Mouse (Mus musculus) megakaryocyte-erythroid progenitor cell, adult 5-6 weeks (primary cell): ENCODE data around the gene Slc34a2. TPM values are rescaled to one million over a fixed set of nuclear protein-coding genes. Genes with fewer than 3 reads are reported as not detected.

Experiments used
- ATAC-seq: replicated peaks from 2 replicates; pipeline ENCODE4 v1.8.0; 2016; ENCODE audit warnings: mild to moderate bottlenecking, inconsistent platforms; ENCODE audit not compliant: severe bottlenecking, poor library complexity, low FRiP score, low TSS enrichment
- total RNA-seq, 2 experiments: library from RNA; stranded (forward) in 1 of 2; stranded (reverse) in 1 of 2; fragments of 200-1000, 215-1000 nt in 1 of 2; fragments of >200 nt in 1 of 2; fragmentation: Nextera tagmentation in 1 of 2; gene quantifications; 2 replicates each; pipeline ENCODE4 v1.2.3; 2014 to 2017

The Slc34a2 gene
- total RNA-seq, 2 experiments from 2014 or later, result not detected

DNA sequence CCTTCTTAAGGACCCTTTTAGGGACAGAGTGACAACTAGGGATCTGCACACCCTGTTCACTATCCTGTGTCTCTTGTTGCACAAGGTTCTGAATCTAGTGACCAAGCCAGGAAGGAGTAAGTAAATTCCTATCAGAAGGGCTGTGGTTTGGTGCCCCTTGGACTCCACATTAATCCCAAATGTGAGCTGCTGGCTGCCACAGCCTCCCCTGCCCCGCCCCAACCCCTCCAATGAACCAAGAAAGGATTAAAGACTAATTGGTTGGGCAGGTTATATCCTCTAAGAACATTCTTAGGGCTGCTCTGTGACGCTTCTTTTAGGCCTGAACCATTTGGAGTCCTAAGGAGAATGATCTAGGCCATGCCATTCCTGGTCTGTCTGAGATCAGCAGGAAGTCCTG lies 14.4 kb upstream of the Slc34a2 start:
- ATAC-seq, result no peak

DNA sequence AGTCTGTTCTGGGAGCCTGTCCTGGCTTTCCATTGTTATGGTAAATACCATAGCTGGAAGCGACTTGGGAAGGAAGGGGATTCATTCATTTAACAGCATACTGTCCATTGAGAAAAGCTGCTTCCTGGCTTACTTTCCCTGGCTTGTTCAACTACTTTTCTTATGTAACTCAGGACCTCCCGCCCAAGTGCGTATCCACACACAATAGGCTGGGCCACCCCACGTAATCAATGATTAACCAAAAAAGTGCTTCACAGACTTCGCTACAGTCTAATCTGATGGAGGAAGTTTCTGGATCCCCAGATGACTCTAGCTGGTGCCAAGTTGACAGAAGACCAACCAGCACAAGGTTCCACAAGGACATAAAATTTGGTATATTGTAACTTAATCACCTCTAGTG lies 14.0 kb upstream of the Slc34a2 start:
- ATAC-seq, result no peak

DNA sequence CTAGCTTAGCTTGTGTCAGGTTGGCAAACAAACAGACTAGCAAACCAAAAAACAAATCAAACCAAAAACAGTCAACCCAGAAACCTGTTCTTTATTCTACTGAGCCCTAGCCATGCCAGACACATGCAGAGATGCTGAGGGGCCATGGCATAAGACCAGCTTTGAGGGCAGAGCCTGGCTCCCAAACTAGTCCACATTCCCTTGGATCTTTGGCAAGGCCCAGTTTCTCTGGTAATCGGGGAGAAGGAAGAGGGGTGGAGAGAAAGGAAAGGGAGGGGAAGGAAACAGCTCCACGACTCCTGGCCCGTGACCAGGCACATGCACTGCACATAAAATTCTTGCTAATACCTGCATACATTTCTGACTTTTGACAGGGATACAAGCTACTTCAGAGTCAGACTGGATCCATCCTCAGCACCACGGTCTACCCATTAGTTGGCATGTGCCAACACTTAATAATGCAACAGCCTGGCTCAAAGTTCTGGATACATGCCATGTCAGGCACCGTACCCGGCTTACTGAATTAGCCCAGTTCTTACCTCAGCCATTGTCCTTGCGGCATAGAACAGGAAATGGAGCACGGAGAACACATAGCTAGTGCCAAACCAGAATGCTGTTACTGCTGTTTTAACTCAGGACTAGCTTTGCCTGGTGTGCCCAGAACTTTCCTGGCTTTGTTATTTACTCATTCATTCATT lies 12.5 kb upstream of the Slc34a2 start:
- no peak for ATAC-seq

DNA sequence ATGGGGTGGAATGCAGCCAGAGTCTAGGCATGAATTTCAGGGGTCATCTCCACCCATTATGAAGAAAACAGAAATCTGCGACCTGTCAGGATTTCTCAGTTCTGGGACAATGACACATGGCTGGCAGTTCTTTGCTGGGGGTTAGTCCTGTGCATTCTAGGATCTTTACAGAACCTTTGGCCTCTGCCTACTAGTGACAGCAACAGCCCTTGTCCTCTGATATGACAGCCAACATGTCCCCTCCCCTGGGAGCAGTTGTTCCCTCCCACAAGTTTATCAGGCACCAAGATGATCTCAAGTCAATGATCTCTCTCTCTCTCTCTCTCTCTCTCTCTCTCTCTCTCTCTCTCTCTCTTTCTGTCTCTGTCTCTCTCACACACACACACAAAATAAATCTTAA lies 6.5 kb upstream of the Slc34a2 start:
- no peak for ATAC-seq

DNA sequence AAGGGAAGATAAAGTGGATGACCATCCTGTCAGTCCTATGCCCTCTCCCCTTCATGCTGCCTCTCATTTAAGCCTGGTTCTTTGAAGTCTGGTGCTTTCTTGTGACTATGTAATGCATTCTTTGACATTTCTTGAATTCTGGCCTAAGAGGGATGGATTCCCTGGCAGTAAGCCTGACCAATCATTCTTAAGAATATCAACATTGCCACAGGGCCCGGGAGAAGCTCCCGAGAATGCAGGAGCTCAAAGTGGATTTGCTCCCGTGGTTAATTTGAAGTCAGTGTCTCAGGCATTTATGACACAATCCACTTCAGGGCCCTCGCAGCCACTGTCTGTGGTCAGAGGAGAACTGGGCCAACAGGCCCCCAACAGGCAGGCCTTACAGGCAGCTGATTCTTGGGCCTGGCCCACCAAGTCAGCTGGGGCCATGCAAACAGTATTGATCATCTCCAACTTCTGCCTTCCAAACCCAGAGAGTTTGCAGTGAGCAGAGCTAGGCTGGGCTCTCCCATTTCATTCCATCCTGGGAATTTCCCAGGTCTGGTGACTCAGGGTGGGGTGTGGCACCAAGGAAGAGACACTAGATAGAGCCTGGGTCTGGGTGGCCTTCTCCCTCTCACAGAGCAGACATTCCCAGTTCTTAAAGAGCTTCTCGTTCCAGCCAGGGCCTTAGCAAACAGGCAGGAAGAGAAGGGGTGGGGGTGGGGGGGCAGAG lies 4.3 kb downstream of the Slc34a2 start:
- no peak for ATAC-seq

DNA sequence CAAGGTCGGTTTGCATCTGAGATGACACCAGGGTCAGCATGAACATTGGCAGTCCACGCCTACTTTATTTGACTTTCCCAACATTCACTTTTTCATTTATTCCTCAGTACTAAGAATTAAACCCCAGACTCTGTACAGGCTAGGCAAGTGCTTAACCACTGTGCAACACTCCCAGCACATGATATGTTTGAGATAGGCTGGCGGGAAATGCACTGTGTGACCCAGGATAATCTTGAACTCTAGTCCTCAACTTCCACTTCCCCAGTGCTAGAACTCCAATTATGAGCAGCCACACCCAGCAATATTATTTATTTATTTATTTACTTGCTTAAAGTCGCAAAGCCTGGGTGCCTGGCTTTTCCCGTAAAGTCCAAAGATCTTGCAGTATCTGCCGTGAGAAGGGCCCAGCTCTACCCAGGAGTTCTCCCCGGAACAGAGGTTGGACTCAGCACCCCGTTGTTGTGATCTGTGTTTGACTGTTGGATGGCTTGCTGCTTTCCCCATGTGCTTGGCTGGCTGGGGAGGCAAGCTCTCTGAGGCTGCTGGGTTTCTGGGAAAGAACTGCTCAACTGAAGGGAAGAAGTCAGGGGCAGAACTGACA lies 5.0 kb downstream of the Slc34a2 start:
- ATAC-seq, result no peak

DNA sequence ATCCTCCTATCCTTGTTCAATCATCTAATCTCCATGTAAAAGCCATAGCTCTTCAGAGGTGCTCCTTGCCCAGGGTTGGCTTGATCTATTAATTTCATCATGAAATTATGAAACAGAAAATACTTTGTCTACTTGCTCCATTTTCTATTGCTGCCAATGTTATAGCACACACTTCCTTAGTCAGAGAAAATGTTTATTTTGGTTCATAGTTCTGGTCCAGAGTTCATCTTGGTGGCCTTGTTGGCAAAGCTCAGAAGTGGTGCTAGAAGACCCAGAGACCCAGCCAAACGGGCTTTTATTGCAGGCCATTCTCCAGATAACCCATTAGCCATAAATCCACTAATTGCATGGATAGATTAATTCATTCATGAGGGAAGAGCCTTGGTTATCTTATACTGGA lies 5.8 kb downstream of the Slc34a2 start:
- no peak for ATAC-seq

DNA sequence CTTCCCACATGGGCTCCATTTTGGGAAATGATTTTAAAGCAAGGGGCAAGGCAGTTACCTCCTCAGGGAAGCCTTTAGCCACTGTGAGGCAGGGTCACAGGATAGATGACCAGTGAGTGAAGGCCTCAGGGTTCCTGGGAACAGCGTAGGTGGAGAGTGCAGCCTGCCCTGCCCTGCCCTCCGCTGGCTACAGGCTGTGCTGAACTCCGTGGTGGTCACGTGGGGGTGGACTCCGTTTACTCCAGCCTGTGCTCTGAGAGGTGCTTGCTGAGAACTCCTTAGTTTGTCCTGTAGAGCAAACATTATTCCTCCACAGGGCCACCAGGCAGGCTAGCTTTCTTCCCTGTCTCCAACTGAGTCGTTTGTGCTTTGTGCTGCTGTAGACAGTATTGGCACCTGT lies 10.1 kb downstream of the Slc34a2 start:
- no peak for ATAC-seq

DNA sequence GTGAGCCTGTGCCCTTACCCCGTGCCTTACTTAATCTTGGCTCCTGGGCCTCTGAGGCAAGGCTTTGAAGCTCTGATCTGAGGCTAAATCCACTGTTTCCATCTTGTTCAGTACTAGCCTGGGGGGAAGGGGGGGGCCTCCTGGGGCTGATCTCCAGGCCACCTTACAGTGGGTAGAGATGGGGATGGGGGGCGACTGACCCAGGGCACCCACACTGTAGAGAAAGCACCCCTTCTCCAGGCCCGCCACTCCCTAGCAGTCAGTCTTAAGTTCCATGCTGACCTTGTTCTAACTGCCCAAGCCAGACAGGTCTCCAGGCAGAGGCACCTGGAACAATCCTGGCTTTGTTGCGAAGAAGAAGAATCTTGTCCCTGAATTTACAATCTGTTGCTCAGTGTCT lies 10.7 kb downstream of the Slc34a2 start:
- no peak for ATAC-seq

DNA sequence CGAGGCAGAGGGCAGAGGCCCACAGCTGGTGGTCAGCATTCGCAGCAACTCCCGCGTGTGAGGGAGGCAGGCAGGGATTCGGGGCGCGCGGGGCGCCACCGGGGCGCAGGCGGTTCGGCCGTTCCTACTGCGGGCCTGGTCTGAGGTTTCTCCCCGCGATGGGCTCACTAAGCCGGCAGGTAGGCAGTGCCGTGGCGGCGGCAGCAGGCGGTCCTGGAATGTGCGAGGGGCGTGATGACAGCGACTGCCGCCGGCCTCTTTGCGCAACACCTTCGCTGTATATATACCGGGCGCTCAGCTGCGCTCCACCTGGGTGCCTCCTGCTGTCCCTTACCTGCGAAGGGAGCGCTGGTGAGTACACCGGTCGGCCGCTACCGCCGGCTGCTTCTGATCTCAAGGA lies 11.2 kb downstream of the Slc34a2 start:
- no peak for ATAC-seq

DNA sequence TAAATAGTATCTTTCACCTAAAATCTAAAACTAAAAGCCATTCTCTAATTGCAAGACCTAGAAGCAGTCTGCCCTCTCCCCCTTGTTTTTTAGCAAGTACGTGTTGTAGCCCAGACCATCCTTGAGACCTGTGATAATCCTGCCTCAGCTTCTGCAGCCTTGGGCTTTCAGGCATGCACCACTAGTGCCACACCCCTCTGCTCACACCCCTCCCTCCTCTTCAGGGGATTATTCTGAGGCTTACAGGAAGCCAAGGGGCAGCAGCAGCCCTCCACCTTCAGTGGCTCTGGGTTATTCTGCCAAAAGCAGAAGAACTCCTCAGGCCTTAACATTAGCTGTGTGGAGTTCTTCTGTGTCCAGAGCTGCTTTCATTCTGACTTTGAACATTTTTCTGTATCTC lies 13.1 kb downstream of the Slc34a2 start:
- ATAC-seq, result no peak

DNA sequence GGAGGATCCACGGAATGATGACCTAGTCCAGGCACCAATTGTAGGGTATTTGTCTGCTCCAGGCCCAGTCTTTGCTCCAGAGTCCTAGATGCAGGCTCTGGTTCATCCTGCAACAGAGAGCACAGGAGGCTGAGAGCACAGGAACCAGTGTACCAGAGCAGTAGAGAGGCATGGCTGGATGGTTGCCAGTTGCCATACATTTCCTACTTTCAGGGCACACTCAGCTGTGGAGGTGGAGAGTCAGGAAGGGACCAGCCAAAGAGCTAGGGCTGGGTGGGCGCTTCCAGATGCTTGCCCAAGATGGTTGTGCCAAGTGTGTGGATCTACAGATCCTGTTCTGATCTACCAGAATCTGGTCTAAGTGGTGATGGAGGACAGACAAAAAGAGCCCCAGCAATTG lies 15.4 kb downstream of the Slc34a2 start:
- no peak for ATAC-seq

DNA sequence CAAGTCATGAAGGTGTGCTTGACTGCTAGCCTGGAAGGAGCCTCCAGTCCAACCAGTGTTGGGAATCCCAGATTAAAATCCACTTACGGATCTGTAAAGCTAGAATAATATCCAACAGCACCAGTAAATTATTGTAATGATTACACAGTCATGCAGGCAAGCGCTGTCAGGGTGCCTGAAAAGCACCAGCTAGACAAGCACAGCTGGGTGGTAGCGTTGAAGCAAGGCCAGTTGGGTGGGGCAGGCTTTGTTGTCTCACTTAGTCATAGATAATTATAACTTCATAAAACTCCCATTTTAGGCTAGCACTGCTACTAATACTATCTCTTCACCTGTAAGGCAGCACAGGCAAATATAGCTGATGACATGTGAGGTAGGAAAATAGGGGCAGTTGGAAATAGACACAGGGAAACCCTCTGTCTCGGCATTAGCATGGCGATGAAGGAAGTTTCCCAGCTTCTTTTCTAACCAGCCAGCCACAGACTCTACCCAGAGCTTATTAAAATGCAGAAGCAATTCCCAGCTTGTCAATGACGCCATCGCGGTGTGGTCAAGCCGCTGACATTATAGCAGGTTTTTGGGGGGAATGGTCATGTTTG lies 23.8 kb downstream of the Slc34a2 start:
- ATAC-seq, result no peak

DNA sequence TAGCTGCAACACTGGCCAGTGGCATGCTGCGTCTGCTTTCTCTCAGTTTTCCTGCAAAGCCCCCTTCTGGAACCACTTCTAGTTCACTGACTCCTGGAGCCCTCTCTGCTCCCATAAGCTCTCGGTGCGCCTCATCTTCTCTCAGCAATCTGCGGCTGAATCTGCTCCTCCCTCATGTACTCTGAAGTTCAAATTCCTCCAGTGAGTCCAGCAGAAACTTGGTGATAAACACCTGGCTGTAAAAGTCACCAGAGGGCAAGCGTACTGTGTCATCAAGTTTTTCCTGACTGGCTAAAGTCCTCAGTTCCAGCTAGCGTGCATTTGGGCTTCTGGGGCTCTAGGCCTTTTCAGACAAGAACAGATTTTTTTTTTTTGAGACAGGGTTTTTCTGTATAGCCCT lies 36.7 kb downstream of the Slc34a2 start:
- ATAC-seq, result no peak

DNA sequence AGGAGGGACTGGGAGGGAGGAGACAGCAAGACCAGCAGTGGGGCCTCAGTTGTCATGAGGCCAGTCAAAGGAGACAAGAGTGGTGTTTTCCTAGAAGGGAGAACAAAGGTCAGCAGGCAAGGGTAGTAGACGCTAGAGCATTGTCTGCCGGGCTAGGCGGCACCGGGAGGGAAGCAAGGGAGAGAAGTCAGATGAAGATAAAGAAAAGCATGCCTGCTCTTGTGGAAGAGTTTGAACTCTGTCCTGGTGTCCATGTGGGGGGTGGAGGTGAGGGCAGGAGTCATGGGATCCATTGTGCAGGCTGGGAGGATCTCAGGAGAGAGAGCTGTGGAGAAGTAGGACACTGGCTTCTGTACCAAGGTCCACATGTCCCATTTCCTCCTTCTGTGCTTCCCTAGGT lies 40.6 kb downstream of the Slc34a2 start:
- no peak for ATAC-seq

DNA sequence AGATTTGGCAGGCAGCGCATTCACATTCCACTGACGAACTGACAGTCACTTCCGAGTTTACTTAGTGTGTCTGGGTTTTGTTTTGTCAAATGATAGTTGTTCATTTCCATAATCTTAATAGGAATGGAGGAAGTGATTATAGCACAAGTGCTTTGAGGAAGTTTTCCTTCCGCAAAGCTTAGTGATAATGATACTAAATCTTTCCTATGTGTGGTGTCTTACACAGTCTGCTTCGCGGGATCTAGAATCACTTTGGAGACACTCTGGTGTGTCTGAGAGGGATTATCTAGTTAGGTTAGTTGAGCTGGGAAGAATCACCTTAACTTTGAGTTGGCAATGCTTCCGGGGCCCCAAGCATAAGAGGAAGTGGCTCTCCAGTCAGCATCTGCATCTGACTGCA lies 49.6 kb downstream of the Slc34a2 start:
- ATAC-seq, result no peak

DNA sequence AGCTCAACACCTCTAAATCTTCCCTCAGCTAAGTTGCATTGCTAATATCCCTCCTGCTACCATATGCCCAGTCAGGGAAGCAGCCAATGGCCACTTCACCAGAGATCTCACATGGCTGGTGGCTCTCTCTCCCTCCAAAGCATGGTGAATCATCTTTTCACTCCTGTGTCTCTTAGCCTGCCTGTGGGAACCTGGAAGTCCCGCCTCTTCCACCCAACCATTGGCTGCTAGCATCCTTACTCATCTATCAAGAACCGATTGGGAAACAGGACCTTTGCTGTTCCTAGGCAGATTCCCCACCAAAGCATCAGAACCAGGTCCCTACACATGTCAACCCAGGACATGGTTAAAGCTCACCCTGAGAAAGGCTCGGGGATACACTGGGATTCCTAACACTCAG lies 53.5 kb downstream of the Slc34a2 start:
- ATAC-seq, result no peak

DNA sequence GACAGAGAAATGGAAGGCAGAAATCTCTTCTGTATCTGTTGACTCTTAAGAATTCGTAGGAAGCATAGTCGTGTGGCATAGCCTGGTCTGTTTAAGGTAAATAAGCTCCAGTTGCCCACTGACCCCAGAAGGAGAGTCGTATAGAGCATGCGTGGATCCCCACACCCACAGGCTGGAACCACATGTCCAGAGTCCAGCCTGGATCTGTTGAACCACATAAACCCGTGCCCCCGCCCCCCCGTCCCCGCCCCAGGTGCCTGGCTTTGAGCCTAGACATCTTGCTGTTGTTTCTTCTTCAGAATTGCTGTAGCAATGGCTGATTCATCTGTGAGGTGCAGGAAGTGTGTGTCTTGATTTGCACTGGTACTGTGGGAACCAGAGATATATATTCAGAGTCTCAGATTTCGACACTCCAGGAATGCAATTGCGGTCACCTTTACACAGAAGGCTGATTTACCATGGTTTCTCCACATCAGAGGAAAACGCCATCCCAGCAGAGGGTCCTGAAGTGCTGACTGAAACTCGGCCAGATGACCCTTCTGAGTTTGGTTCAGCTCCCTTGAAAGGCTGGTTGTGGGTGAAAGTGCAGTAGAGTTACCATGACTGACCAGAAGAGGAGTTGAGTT lies 64.1 kb downstream of the Slc34a2 start:
- no peak for ATAC-seq

DNA sequence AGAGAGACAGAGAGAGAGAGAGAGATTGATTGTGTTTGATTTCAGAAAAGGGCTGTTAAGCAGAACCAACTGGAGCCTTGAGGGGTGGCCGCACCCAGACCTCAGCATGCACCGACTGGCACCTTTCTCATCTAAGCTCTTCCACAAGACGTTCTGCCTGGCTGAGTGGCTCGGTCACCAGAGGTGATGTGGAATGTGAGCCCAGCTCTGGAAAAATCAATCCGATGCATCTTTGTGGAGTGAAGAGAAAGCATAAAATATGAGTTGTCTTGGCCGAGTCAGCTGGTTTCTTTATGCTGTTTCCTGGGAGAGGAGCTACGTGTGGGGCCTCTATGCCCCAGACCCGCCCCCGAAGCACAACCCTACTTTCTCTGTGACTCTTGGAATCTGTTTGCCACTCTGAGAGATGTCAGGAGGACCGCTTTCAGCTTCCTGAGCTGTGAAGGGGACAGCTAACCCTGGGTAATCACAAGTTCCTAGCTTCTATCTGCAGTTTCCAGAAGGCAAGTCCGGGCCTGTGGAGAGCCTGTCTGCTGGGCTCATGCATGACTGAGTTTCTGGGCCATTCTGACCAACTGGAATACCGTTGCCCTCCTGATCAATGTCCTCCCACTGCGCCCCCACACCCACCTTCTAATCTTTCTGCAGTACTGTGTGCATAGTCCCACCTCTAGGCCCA lies 66.4 kb downstream of the Slc34a2 start:
- no peak for ATAC-seq

DNA sequence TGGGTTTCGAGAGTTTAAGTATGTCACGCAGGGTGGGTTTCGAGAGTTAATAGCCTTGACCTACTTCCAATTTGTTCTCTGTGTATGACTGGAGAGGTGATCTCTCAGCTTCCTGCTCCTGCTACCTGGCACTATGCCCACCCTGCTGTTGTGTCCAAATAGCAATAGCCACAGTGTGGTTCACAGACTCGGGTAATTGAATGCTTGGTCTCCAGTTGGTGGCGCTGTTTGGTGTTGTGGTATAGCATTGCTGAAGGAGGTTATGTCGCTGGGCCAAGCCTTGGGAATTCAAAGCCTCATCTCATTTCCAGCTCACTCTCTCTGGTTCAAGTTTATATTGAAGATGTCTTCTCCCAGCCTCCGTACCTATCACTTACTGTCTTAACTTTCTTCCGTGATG lies 67.8 kb downstream of the Slc34a2 start:
- no peak for ATAC-seq
